Mouse (Mus musculus): ENCODE results near the gene Lexm. TPM values are rescaled to one million over a fixed set of nuclear protein-coding genes. Genes with fewer than 3 reads are reported as not detected.

Lexm gene
- polyA plus RNA-seq, 1 experiment from 2014 or later = 0.79 TPM

DNA sequence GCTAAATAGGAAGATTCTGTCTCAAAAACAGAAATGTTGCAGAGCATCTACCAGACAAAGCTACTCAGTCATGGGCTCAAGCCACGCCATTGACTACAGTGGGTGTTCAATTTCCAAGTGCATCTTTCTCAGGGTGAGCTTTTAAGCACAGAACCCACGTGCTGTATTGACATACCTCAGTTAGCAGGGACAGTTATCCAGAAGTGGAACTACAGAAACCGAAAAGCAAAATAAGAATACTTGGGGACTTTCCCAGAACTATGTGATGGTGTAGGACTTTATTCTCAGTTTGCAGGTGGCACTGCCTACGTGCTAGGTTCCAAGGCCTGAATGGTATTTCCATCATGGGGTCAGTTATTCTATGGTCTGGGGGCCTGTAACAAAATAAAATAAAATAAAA is 19.3 kb downstream of the Lexm start:
- WGBS = 88% methylated on average over 4 of the region's 4 CpGs
- Histone ChIP-seq H3K4me2 (replicated peaks) (no peak overlapping the region), H3K4me3 (no peak overlapping the region), H3K9ac (replicated peaks) (no peak overlapping the region), H3K4me1 (no peaks in the 10 kb centered on the region), H3K27ac (replicated peaks) (no peak overlapping the region), H3K36me3 (no peaks in the 10 kb centered on the region), H3K27me3 (no peaks in the 10 kb centered on the region), H3K9me3 (no peaks in the 10 kb centered on the region)
- ATAC-seq (ENCODE audit: low FRiP score, low read depth) = no peak

DNA sequence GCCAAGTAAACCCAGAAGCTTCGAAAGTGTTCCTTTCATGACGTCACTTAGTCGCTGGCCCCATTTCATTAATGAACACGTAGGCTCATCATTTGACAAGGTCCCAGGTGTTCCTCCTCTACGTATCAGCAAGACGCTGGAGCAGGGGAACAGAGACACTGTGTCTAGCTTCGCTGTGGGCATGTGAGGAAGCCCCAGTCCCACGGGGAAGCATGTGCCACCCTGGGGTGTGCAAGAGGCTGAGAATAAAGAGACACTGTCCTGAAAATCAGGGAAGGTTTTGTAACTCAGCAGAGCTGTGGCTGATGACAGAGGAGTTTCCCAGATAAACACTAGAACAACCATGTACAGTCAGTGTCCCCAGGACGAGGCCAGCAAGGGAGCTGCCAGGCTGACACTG is 20.0 kb downstream of the Lexm start:
- Histone ChIP-seq H3K4me1 (no peaks in the 10 kb centered on the region), H3K27me3 (no peaks in the 10 kb centered on the region), H3K27ac (replicated peaks) (no peak overlapping the region), H3K4me3 (no peak overlapping the region), H3K9me3 (no peaks in the 10 kb centered on the region), H3K4me2 (replicated peaks) (no peak overlapping the region), H3K36me3 (no peaks in the 10 kb centered on the region), H3K9ac (replicated peaks) (no peak overlapping the region)
- 84% methylated on average over 9 of the region's 9 CpGs for WGBS
- ATAC-seq (ENCODE audit: low FRiP score, low read depth) = no peak

DNA sequence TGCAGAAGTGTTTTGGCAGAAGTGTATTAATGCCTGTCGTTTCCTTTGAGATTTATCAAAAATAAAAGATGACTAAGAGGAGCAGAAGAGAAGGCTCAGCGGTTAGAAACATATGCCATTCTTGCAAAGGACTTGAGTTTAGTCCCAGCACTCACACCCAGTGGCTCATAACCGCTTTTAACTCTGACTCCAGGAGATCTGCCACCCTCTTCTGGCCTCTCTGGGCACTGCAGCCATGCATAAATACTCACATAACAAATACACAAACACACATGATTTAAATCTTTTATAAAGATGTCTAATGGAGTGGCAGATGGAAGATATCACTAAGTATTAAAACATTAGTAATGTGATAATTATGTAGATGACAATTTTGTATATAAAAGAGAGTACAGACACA is 20.8 kb downstream of the Lexm start:
- no peak for ATAC-seq (ENCODE audit: low FRiP score, low read depth)
- Histone ChIP-seq H3K36me3 (peaks cover 2% of the 10 kb centered on the region; the same call in 1 of the 2 replicates), H3K27ac (replicated peaks) (no peak overlapping the region), H3K4me3 (no peak overlapping the region), H3K4me2 (replicated peaks) (no peak overlapping the region), H3K4me1 (no peaks in the 10 kb centered on the region), H3K27me3 (no peaks in the 10 kb centered on the region), H3K9ac (replicated peaks) (no peak overlapping the region), H3K9me3 (no peaks in the 10 kb centered on the region)
- WGBS = 57% methylated on average over 3 of the region's 3 CpGs

DNA sequence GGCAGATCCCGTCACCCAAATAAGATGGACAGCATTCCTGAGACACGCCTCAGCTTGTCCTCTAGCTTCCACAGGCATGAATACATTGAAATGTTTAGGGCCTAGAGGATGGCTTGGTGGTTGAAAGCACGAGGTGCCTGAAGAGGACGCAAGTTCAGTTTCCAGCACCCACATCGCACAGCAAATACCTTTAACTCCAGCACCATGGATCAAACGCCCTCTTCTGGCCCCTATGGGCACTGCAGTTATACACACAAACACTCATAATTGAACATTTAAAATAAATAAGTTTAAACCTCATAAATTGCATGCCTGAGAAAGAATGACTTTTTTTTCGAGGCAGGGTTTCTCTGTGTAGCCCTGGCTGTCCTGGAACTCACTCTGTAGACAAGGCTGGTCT is 23.4 kb downstream of the Lexm start:
- Histone ChIP-seq H3K4me1 (no peaks in the 10 kb centered on the region), H3K4me3 (no peak overlapping the region), H3K36me3 (peaks cover 22% of the 10 kb centered on the region), H3K27me3 (no peaks in the 10 kb centered on the region), H3K9me3 (no peaks in the 10 kb centered on the region), H3K4me2 (replicated peaks) (no peak overlapping the region), H3K9ac (replicated peaks) (no peak overlapping the region), H3K27ac (replicated peaks) (no peak overlapping the region)
- 62% methylated on average over 7 of the region's 7 CpGs for WGBS
- ATAC-seq (ENCODE audit: low FRiP score, low read depth) = no peak

DNA sequence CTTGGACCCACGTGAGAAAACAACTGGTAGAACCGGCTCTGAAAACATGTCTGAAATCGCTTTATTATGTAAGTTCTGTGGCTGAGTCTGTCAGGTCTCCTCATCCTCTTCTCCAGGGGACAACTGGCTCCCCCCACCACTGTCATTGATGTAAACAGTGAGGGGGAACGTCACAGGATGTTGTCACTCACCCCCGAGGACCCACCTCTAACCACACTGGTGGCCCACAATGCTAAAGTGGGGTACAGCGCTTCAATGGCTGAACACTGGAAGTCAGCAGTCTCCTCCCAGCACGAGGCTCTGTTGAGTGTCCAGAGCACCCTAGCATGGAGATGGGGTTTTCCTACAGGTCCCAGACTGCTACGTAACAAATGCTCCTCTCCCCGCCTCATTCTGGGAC is 26.2 kb downstream of the Lexm start:
- no peaks in the 10 kb centered on the region for H3K27me3 ChIP-seq
- H3K9me3 ChIP-seq = no peaks in the 10 kb centered on the region
- ATAC-seq (ENCODE audit: low FRiP score, low read depth) = no peak
- no peak overlapping the region for H3K4me3 ChIP-seq
- WGBS = 90% methylated on average over 9 of the region's 9 CpGs
- peaks cover 49% of the 10 kb centered on the region for H3K36me3 ChIP-seq
- no peak overlapping the region for H3K27ac ChIP-seq (replicated peaks)
- no peak overlapping the region for H3K9ac ChIP-seq (replicated peaks)
- H3K4me1 ChIP-seq = no peaks in the 10 kb centered on the region
- H3K4me2 ChIP-seq (replicated peaks) = no peak overlapping the region

DNA sequence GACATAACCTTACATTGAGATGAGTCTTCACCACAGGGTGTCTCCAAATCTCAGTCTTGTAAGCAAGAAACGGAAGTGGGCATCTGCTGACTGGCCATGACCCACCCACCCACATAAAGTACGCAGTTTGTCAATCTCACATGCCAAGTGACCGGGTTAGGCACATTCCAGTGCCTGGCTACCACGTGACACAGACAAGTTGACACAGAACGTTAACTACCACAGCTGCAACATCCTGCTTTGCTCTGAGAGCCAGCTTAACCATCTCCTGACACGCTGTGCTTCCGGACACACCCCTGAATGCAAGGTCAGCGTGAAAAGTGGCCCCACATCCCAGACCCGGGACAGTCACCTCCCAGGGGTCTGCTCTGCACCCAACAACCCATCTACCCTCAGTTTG is 26.9 kb downstream of the Lexm start:
- Histone ChIP-seq H3K27me3 (no peaks in the 10 kb centered on the region), H3K9me3 (no peaks in the 10 kb centered on the region), H3K4me2 (replicated peaks) (no peak overlapping the region), H3K9ac (replicated peaks) (no peak overlapping the region), H3K27ac (replicated peaks) (no peak overlapping the region), H3K4me3 (no peak overlapping the region), H3K36me3 (peaks cover 56% of the 10 kb centered on the region), H3K4me1 (no peaks in the 10 kb centered on the region)
- WGBS = 82% methylated on average over 9 of the region's 9 CpGs
- no peak for ATAC-seq (ENCODE audit: low FRiP score, low read depth)

DNA sequence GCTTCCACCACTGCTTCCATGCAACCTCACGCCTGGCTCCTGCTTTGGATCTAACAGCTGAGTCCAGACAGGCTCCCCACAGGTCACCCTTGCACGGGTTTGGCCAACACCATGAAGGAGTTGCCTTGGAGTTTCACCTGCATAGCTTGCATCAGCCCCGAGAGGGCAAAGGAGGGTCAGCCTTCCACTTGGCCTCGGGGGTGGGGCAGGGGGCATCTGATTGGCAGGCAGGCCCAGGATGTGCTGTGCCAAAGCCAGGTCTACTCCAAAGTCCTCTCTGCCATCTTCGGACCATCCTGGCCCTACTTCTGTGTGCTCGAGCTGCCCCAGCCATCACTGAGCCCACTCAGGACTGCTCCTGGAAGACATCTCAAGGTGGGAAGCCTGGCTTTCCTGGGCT is 30.0 kb downstream of the Lexm start:
- peaks cover 86% of the 10 kb centered on the region for H3K36me3 ChIP-seq
- 88% methylated on average over 6 of the region's 6 CpGs for WGBS
- ATAC-seq (ENCODE audit: low FRiP score, low read depth) = no peak
- no peaks in the 10 kb centered on the region for H3K27me3 ChIP-seq
- H3K4me3 ChIP-seq = no peak overlapping the region
- H3K9ac ChIP-seq (replicated peaks) = no peak overlapping the region
- H3K9me3 ChIP-seq = no peaks in the 10 kb centered on the region
- H3K4me1 ChIP-seq = no peaks in the 10 kb centered on the region
- H3K4me2 ChIP-seq (replicated peaks) = no peak overlapping the region
- no peak overlapping the region for H3K27ac ChIP-seq (replicated peaks)

DNA sequence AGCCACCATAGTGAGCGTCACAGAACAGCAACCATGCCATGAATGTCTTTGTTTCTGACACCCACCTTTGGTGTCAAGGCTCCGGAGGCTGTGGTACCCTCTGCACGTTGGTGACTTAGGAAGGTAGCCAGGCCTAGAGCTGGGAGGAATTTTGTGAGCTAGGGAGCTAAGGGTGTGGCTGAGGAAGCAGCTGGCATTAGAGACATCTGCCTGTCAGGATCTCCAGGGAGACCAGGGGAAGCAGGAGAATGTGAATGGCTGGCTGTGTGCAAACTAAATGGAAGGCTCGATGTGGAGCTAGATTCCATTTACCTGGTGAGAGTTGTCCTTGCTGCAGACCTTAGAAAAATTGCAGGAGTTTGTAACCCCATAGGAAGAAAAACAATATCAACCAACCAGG is 32.4 kb downstream of the Lexm start:
- 90% methylated on average over 4 of the region's 4 CpGs for WGBS

DNA sequence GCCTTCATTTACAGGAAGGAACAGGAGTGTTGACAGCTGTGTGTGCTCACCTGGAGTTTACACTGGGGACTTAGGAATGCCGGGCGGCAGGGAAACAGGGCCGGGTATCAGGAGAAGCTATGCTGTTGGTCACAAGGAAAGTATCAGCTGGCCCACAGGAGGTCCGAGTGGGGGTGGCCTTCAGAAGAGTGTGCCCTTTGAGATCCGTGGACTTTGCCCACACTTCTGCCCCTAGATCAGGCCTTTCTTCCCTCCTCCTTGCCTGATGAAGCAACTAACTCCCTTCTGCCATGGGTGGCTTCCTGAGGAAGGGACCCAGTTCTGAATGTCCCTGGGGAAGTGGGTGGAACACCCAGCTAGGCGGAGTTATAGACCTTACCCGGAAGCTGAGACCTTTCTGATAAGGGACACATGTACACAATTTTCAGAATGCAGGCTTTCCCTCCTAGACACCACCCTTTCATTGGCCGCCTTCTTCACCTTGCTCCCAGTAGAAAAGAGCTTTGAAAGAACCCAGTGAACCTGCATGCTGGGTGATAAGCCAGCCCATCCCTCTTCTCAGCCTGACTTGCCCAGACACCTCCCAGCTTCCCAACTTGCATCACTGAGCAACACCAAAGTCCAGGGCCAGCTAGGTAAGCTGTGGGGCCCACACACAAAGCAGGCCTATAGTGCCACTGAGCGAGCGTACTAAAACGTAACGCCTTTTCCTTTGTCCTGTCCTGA is 34.5 kb downstream of the Lexm start:
- Histone ChIP-seq H3K27me3 (no peaks in the 10 kb centered on the region), H3K27ac (replicated peaks) (no peak overlapping the region), H3K4me2 (replicated peaks) (no peak overlapping the region), H3K36me3 (peaks cover 98% of the 10 kb centered on the region), H3K4me1 (no peaks in the 10 kb centered on the region), H3K4me3 (no peak overlapping the region), H3K9me3 (no peaks in the 10 kb centered on the region), H3K9ac (replicated peaks) (no peak overlapping the region)
- WGBS = 90% methylated on average over 12 of the region's 12 CpGs
- no peak for ATAC-seq (ENCODE audit: low FRiP score, low read depth)

More for the DNA sequence above, 32.4 kb downstream of the Lexm start:
- Histone ChIP-seq H3K9ac (replicated peaks) (no peak overlapping the region), H3K4me2 (replicated peaks) (no peak overlapping the region), H3K4me3 (no peak overlapping the region), H3K36me3 (peaks cover 96% of the 10 kb centered on the region), H3K27ac (replicated peaks) (no peak overlapping the region), H3K27me3 (no peaks in the 10 kb centered on the region), H3K4me1 (no peaks in the 10 kb centered on the region), H3K9me3 (no peaks in the 10 kb centered on the region)
- no peak for ATAC-seq (ENCODE audit: low FRiP score, low read depth)

DNA sequence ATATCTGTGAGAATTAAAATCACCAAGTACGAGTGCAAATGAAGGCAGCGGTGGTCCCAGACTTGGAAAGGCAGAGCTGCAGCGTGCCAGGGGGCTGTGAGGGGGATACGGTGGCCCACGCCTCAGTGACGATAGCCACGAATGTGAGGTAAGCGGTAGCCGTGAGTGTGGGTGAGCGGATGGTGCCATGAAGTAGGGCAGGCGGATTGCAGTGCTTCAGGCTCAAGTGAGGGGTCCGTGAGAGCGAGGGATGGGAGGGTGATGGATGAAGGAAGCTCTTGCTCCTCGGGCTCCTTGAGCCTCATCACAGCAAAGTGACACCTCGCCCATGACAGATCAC is 35.2 kb downstream of the Lexm start:
- Histone ChIP-seq H3K27me3 (no peaks in the 10 kb centered on the region), H3K9me3 (no peaks in the 10 kb centered on the region), H3K36me3 (peaks cover 98% of the 10 kb centered on the region), H3K4me1 (no peaks in the 10 kb centered on the region), H3K27ac (replicated peaks) (no peak overlapping the region), H3K4me3 (no peak overlapping the region), H3K9ac (replicated peaks) (no peak overlapping the region), H3K4me2 (replicated peaks) (no peak overlapping the region)
- WGBS = 95% methylated on average over 15 of the region's 15 CpGs
- no peak for ATAC-seq (ENCODE audit: low FRiP score, low read depth)

DNA sequence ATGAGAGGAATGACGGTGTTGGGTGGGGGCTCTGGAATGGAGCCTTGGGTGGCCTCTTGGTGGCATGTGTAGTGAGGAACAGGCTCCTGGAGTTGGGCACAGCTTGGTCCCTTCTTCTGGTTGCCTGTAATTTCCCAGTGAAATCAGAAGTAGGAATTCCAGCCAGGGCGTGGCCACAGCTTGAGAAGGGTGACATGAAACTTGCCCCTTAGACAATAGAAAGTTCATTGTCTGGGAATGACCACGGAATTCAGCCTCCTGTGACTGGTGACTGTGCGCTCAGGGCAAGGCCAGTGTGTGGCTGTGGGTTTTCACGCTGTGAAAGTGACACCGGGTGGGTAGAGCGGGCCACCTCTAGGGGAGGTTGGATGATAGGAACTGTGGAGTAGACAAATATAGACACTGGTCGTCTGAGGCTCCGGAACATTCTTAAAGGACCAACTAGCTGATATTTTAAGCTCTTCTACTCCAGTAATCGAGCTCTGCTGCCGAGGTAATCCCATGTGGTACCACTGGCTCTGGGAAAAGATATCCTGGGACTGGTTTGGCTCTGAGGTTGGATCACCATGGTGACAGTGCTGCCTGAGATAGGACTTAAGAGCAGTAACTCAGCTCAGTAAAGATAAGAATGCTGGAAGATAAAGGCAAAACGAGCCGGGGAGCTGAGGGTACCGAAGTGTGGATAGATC is 35.7 kb downstream of the Lexm start:
- H3K9me3 ChIP-seq = no peaks in the 10 kb centered on the region
- no peak overlapping the region for H3K4me2 ChIP-seq (replicated peaks)
- H3K36me3 ChIP-seq = peaks cover 98% of the 10 kb centered on the region
- H3K4me3 ChIP-seq = no peak overlapping the region
- H3K27ac ChIP-seq (replicated peaks) = no peak overlapping the region
- no peak overlapping the region for H3K9ac ChIP-seq (replicated peaks)
- no peak for ATAC-seq (ENCODE audit: low FRiP score, low read depth)
- H3K4me1 ChIP-seq = no peaks in the 10 kb centered on the region
- WGBS = 88% methylated on average over 14 of the region's 14 CpGs
- H3K27me3 ChIP-seq = no peaks in the 10 kb centered on the region

DNA sequence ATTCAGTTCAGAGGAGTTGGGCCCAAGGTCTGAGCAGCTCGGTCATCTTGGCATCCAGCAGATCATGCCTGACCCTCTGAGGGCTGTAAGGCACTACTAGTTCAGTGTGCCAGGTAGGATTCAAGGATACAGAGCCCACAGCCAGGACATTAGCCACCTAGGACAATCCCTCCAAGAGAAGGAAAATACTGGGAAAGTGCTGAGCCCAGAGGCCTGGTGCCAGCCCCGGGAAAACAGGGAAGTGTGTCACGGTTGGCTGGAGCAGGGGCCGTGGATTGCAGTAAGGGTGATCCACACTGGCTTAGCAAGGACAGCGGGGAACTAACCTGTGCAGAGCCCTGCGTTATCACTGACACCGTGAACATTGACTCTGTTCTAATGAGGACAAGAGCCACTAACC is 39.5 kb downstream of the Lexm start:
- Histone ChIP-seq H3K4me2 (replicated peaks) (no peak overlapping the region), H3K4me3 (no peak overlapping the region), H3K36me3 (peaks cover 100% of the 10 kb centered on the region), H3K4me1 (no peaks in the 10 kb centered on the region), H3K27ac (replicated peaks) (no peak overlapping the region), H3K9me3 (no peaks in the 10 kb centered on the region), H3K27me3 (no peaks in the 10 kb centered on the region), H3K9ac (replicated peaks) (no peak overlapping the region)
- no peak for ATAC-seq (ENCODE audit: low FRiP score, low read depth)
- WGBS = 82% methylated on average over 7 of the region's 7 CpGs

DNA sequence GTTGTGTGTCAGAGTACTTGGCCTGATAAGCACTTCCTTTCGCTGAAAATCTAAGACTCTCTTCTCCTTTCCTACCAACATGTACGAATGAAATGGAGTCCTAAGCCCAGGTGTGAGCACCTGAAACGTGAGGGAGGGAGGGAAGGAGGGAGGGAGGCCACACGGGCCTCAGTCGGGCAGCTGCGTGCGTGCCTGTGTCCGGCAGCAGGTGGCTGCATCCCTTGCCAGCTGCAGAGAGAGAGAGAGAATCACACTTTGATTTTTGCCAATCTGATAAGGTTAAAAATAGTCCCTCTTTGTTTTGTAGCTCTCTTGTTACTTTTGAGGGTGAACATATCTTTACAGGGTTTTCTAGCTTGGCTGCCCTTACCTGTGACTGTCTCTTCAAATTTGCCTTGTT is 42.0 kb downstream of the Lexm start:
- H3K27me3 ChIP-seq = no peaks in the 10 kb centered on the region
- 95% methylated on average over 8 of the region's 8 CpGs for WGBS
- peaks cover 99% of the 10 kb centered on the region for H3K36me3 ChIP-seq

More for the DNA sequence above, 42.0 kb downstream of the Lexm start:
- no peak overlapping the region for H3K4me2 ChIP-seq (replicated peaks)
- no peak overlapping the region for H3K27ac ChIP-seq (replicated peaks)
- no peaks in the 10 kb centered on the region for H3K9me3 ChIP-seq
- H3K9ac ChIP-seq (replicated peaks) = no peak overlapping the region
- H3K4me3 ChIP-seq = no peak overlapping the region
- no peak for ATAC-seq (ENCODE audit: low FRiP score, low read depth)
- H3K4me1 ChIP-seq = no peaks in the 10 kb centered on the region
